Mouse (Mus musculus) E14TG2a.4 (cell line): ENCODE data around the gene Dgki.

ENCODE experiments used
- CTCF ChIP-seq: conservative IDR thresholded peaks from 2 replicates; pipeline ENCODE4 v1.5.1; 2014; ENCODE audit warnings: low read length
- NANOG ChIP-seq: IDR thresholded peaks from 2 replicates; pipeline ENCODE4 v1.6.1; 2014; ENCODE audit warnings: borderline replicate concordance, low read length, mixed read lengths
- POU5F1 ChIP-seq: IDR thresholded peaks from 2 replicates; pipeline ENCODE4 v1.6.1; 2014; ENCODE audit warnings: low read length, borderline replicate concordance

- no peak for TF ChIP-seq CTCF
- no peak for TF ChIP-seq NANOG
- TF ChIP-seq POU5F1: no peak
Observed at GRCm38 (mm10) chr6:36834695-36835265, 465.2 kb downstream of the Dgki start.
